11 mouse cellular contexts compared by ENCODE assay signal in the genomic region with DNA sequence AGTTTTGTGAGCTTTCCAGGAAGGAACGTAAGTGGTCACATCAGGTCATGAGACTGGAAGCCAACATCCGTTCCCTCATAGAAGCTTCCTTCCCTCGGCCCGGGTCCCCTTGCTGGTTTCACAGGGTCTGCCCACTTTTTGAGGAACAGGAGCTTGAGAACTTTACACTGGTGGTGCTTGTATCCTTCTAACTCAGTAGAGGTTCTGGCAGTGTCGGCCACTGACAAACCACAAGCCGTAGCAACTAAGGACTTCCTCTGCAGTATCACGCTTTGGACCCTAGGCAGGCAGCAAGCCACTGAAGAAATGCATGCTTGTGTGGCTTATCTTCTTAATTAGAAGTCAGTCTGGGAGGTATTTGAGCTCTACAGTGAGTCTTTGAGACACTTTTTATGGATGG.
DNase-seq lines count a peak whose midpoint lies in the region; ATAC-seq lines count a peak whose summit lies in the region.
"Had no signal": no experiment of that assay in that cellular context is flagged by ENCODE, and none has a peak within 500 bp of the region (broad histone marks: within the 10 kb centered on the region; RNA-seq: fewer than 3 reads in every experiment).

No protein-coding gene starts in this region.

- H3K27ac ChIP-seq in heart, embryonic 10.5 days = no peak overlapping the region
- H3K27ac ChIP-seq in neural tube, embryonic 11.5 days (ENCODE audit: low read depth, low read length) = no peak overlapping the region; the same call in 1 of the 2 replicates
- 0 out of 2 replicates have a peak overlapping the region, but pooled peaks have one; percentile 6 for H3K27ac ChIP-seq in hindbrain, embryonic 15.5 days (replicated peaks)

- H3K9ac ChIP-seq in neural tube, embryonic 11.5 days (ENCODE audit: low read length) = no peak overlapping the region
- no peak overlapping the region for H3K9ac ChIP-seq in hindbrain, embryonic 15.5 days

- 76% methylated on average over 7 of the region's 7 CpGs for WGBS in heart, embryonic 10.5 days
- WGBS in neural tube, embryonic 11.5 days = 89% methylated on average over 7 of the region's 7 CpGs
- 84% methylated on average over 7 of the region's 7 CpGs for WGBS in hindbrain, embryonic 15.5 days

- peak; percentile 48 to 67 for DNase-seq in heart, adult 9 months (ENCODE audit: low spot score in 2 of 2)
- DNase-seq in heart, embryonic 10.5 days (ENCODE audit: low spot score) = no peak
- no peak for DNase-seq in neural tube, embryonic 11.5 days (ENCODE audit: low spot score)
- DNase-seq in neural tube, embryonic 10.5 days (ENCODE audit: extremely low spot score, low spot score) = no peak
- peak; percentile 36 for DNase-seq in skeletal muscle tissue, adult 2 months (ENCODE audit: low read depth, low spot score)
- no peak for DNase-seq in adrenal gland, adult 18-20 months (ENCODE audit: low spot score in 2 of 2)
- no peak for DNase-seq in cerebellum, adult 11 months
- DNase-seq: cerebellum, adult 9-11 months had no signal

- 0 out of 2 replicates have a peak, but pooled peaks cover 2% of the 10 kb centered on the region for H3K36me3 ChIP-seq in heart, embryonic 10.5 days
- no peaks in the 10 kb centered on the region for H3K36me3 ChIP-seq in neural tube, embryonic 11.5 days (ENCODE audit: control insufficient read depth, insufficient read depth, low read length)
- no peaks in the 10 kb centered on the region for H3K36me3 ChIP-seq in hindbrain, embryonic 15.5 days

- no peaks in the 10 kb centered on the region for H3K27me3 ChIP-seq in heart, embryonic 10.5 days (ENCODE audit: insufficient read depth, poor library complexity, severe bottlenecking)
- no peaks in the 10 kb centered on the region for H3K27me3 ChIP-seq in neural tube, embryonic 11.5 days (ENCODE audit: control insufficient read depth, insufficient read depth, low read length)
- H3K27me3 ChIP-seq in hindbrain, embryonic 15.5 days = no peaks in the 10 kb centered on the region
- H3K27me3 ChIP-seq: CH12.LX had no signal

- H3K4me1 ChIP-seq in heart, embryonic 10.5 days = peaks cover 22% of the 10 kb centered on the region
- H3K4me1 ChIP-seq in neural tube, embryonic 11.5 days (ENCODE audit: control insufficient read depth, insufficient read depth, low read length) = peaks cover 41% of the 10 kb centered on the region
- peaks cover 50% of the 10 kb centered on the region for H3K4me1 ChIP-seq in hindbrain, embryonic 15.5 days (replicated peaks)

- H3K9me3 ChIP-seq in heart, embryonic 10.5 days = no peaks in the 10 kb centered on the region
- no peaks in the 10 kb centered on the region for H3K9me3 ChIP-seq in neural tube, embryonic 11.5 days (ENCODE audit: control insufficient read depth, low read length)
- H3K9me3 ChIP-seq in hindbrain, embryonic 15.5 days = no peaks in the 10 kb centered on the region

- peak overlapping the region; percentile 40 for H3K4me2 ChIP-seq in neural tube, embryonic 11.5 days (ENCODE audit: low read depth)
- H3K4me2 ChIP-seq in hindbrain, embryonic 15.5 days = peak overlapping the region; percentile 15

- no peak for ATAC-seq in neural tube, embryonic 11.5 days (ENCODE audit: insufficient read depth, low FRiP score, low TSS enrichment)
- ATAC-seq in hindbrain, embryonic 15.5 days (ENCODE audit: low FRiP score, low read depth) = no peak

- no peak overlapping the region for H3K4me3 ChIP-seq in heart, embryonic 10.5 days
- H3K4me3 ChIP-seq in neural tube, embryonic 11.5 days (ENCODE audit: low read depth, low read length) = no peak overlapping the region
- no peak overlapping the region for H3K4me3 ChIP-seq in hindbrain, embryonic 15.5 days
- H3K4me3 ChIP-seq: left cerebral cortex, adult 2 months had no signal

Comparison
In these comparisons a context has a peak if more than half of its experiments do, and no peak if none do; other contexts are left out.
1. DNase-seq: peak in heart, adult 9 months (2 of 2) and skeletal muscle tissue, adult 2 months (single experiment); none in heart, embryonic 10.5 days (single experiment), neural tube, embryonic 11.5 days (single experiment), neural tube, embryonic 10.5 days (single experiment), adrenal gland, adult 18-20 months (0 of 2) and cerebellum, adult 11 months (single experiment).